Mouse (Mus musculus): ENCODE results near the gene Rps6kb2.
A peak's percentile ranks its signal among the peaks of the same experiment; 100 is the strongest.
"Not testable (repeated sequence)": the region's sequence is repeated elsewhere in the genome, so short reads cannot be mapped to it uniquely, and the experiment has no call there.

The Rps6kb2 gene

GRCm38 (mm10) chr19:4135963-4136345 is 27.2 kb downstream of the Rps6kb2 start:
- peak; percentile 30 for DNase-seq

DNA sequence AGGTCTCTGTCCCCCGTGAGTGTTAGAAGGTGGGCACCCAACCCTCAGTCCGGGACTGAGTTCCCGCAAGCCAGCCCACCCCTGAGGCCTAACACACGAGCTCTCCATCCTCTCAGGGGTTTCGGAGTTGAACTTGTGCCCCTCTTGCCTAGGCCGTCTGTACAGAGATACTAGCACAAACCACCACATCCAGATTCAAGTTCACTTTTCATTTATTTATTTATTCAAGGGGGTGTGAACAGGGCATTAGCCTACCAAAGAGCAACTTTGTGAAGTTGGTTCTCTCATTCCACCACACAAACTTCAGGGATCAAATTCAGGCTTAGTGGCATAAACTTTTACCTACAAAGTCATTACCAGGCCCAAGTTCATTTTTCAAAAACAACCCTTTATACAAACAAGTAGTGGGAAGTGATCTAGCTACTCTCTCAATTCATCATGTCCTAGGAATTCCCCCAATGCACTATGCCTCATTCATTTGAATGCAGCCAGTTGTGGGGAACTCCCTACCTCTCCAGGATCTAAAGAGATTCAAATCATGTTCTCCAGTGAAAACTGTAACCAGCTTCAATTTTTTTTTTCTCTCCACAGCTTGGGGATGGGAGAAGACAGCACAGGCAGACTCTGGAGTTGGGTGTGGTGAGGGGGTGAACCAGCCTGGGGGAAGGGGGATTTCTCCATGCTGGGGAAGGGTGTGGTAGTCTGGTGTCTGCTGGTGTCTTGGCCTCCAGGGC is 27.8 kb downstream of the Rps6kb2 start:
- not testable (repeated sequence) for DNase-seq

- DNase-seq: no peak
These were observed 28.8 kb downstream of the Rps6kb2 start for GRCm38 (mm10) chr19:4134354-4134753.

DNA sequence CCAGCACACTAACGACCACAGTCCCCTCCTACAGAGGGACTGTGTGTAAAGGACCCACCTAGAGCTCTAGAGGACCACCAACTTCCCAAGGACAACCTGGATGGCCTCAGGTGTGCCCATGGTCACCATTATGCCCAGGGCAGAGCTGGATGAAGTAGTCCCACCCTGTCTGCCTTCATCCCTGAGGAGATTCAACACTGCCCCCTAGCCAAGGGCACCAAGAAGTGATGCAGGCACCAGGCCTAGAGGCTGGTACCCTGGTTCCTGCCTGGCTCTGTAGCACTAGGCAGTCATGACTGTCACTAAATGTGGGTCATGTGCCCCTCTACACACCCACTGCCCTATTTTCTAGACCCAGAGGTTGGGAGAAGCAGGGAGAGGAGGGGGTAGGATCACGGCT is 31.4 kb downstream of the Rps6kb2 start:
- peak; percentile 12 for DNase-seq

- no peak for DNase-seq
These were observed 32.1 kb downstream of the Rps6kb2 start for GRCm38 (mm10) chr19:4131075-4131474.

DNA sequence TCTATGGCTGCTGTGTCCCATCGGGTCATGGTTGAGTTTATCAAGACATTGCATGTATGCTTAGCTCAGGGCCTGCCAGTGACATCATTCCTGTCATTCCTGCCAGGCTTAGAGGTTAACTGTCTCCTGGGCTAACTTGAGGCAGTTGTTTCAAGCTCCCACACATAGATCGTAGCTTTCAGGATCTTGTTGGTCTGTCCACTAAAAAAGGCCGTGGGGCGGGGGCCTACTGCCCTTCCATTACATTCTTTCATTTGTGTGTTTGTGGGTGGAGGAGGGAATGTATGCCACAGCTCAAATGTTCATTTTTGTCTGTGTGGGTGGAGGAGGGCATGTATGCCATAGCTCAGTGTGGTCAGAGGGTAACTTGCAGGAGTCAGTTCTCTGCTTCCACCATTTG is 33.0 kb downstream of the Rps6kb2 start:
- DNase-seq: no peak

DNA sequence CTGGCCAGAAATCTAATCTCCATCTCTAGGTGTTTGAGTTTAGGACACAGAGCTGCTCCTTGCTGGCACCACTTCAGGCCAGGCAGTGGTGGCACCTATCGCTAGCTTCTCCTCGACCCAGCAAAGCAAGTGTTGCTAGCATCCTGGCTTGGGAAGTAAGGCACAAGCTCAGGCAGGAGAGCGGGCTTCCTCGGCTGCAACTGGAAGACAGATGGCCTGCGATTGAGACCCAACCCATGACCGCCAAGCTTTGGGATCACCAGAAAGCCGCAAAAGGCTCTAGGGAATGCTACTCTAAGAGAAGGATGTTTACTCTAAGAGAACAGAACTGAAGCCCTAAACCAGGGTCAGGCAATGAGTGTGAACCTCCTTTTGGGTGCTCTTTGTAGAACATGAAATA is 33.7 kb downstream of the Rps6kb2 start:
- no peak for DNase-seq

- DNase-seq: no peak
These were observed 36.2 kb downstream of the Rps6kb2 start for GRCm38 (mm10) chr19:4126759-4127495.

- peak; percentile 99 for DNase-seq
These were observed 37.1 kb downstream of the Rps6kb2 start, which contains the start of gene Aip for GRCm38 (mm10) chr19:4125741-4126696. Gene Aip (minus strand): TSS chr19:4125858.

DNA sequence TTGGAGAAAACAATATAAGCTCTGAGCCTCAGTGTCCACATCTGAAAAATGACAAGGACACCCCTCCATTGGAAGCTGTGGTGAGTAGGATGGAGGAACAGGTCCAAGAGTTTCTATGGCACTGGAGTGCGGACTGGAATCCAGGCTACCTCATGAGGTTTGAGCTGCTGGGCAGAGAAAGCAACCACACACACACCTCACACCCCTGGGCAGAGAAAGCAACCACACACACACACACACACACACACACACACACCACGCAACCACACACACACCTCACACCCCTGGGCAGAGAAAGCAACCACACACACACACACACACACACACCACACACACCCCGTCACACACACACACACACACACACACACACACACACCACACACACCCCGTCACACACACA is 37.9 kb downstream of the Rps6kb2 start:
- DNase-seq: peak; percentile 35

GRCm38 (mm10) chr19:4124432-4124831 is 38.7 kb downstream of the Rps6kb2 start:
- no peak for DNase-seq

DNA sequence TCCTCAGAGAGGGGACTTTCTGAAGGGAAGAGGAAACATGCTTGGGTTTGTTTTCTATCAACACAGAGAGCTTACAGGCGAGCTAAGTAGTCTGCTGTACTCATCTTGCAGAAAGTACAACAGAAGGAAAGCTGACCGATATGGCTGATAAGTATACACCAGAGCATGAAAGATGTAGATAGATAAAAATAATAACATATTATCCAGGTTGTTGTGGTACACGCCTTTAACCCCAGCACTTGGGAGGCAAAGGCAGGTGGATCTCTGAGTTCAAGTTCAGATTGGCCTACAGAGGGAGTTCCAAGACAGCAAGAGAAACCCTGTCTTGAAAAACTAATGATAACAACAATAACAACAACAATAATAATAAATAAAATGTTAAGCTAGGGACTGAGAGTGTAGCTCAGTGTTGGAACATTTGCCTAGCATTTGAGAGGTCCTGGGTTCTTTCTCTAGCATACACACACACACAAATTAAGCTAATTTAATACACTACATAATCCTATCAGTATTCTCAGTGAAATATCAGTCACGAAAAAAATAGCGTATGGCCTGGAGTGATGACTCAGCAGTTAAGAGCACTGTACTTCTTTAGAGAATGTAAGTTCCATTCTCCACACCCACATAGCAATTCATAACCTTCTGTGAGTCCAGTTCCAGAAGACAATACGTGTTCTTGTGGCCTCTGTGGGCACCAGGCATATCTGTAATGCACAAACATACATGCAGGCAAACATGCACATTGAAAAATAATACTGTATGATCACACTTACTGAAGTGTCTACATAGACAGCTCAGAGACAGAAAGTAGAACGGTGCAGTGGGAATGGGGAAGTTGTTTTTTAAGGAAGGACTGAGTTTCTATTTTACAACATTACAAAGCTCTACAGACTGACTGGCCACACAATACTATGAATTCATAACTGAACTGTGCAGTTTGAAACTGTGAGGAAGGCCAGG is 40.5 kb downstream of the Rps6kb2 start:
- DNase-seq: no peak

- not testable (repeated sequence) for DNase-seq
These were observed 41.3 kb downstream of the Rps6kb2 start for GRCm38 (mm10) chr19:4121896-4122295.

- peak; percentile 99 for DNase-seq
These were observed 41.9 kb downstream of the Rps6kb2 start for GRCm38 (mm10) chr19:4121097-4121805.

DNA sequence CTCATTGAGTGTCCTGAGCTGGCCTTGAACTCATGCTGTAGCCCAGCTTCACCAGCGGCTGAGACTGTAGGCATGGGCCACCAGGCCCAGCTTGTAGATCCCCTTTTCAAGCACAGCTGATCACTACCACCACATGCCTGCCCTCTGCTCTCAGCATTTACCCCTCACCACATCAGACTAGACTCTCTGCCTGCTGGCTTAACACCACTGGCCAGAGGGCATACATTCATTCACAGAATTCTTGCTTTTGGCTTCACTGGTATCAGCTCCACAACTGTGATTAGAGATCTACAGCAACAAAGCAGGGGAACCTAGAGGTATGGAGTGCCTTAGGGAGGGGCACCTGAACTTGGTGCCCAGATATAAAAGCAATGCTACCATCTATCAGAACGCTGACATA is 42.7 kb downstream of the Rps6kb2 start:
- DNase-seq: no peak

DNA sequence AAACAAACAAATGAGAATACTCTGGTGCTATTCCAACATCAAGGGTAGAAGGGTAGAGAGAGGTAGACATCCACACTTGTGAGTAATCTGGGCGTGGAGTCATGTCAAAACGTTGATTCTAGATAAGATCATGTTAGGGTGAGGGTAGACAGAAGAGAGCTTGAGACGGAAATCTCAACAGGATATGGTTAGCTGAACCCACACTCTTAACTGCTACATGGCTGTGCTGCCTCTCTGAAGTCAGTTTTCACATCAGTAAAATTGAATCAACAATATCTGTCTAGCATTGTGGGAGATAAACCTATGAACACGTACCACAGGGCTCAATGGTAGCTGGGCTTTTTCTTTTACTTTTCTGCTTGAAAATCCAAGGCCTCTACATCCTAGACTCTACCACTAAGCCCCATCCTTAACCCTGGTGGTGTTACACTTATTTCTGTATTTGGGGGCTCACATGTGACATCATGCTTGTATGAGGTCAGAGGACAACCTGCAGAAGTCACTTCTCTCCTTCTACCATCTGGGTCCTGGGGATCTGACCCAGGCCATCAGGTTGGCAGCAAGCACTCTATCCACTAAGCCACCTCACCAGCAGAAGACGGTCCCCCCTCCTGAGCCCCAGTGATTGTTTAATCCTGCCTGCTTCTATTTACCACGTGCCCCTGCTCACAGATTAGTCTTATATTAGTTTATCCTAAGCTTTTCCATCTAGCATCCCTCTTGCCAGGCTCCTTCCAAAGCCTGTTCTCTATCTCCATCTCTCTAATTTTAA is 43.3 kb downstream of the Rps6kb2 start:
- peak; percentile 39 for DNase-seq

- no peak for DNase-seq
These were observed 44.8 kb downstream of the Rps6kb2 start for GRCm38 (mm10) chr19:4118350-4118749.

- DNase-seq: no peak
These were observed 46.1 kb downstream of the Rps6kb2 start for GRCm38 (mm10) chr19:4117006-4117405.

- DNase-seq: no peak
These were observed 47.3 kb downstream of the Rps6kb2 start for GRCm38 (mm10) chr19:4115816-4116215.

- DNase-seq: no peak
These were observed 48.0 kb downstream of the Rps6kb2 start for GRCm38 (mm10) chr19:4115144-4115543.

All from retina, postnatal 1 day (tissue).